ENCODE assay signal across 26 mouse cellular contexts in genomic region chr13:52047937-52048336, GRCm38 (mm10).
DNase-seq lines count a peak whose midpoint lies in the region; ATAC-seq and TF ChIP-seq lines count a peak whose summit lies in the region.
"Had no signal": no experiment of that assay in that cellular context is flagged by ENCODE, and none has a peak within 500 bp of the region (broad histone marks: within the 10 kb centered on the region; RNA-seq: fewer than 3 reads in every experiment).

No protein-coding gene starts in this region.

- H3K4me2 ChIP-seq in hindbrain, postnatal 0 days (ENCODE audit: low read depth, low read length): no peak overlapping the region
- H3K4me2 ChIP-seq: embryonic facial prominence, embryonic 13.5 days; forebrain, embryonic 15.5 days; heart, embryonic 12.5 days; intestine, embryonic 15.5 days; limb, embryonic 13.5 days; liver, embryonic 13.5 days; lung, embryonic 15.5 days; stomach, embryonic 15.5 days had no signal

- POLR2A ChIA-PET in Patski (lab: Charles Lee): interaction anchor here (0.6 to 1.0 kb wide), 3 partner anchors 12 to 157 kb away, joined by 3 to 4 read pairs (median 3); no protein-coding TSS in a partner anchor

- H3K9me3 ChIP-seq in heart, embryonic 10.5 days: no peaks in the 10 kb centered on the region
- no peaks in the 10 kb centered on the region for H3K9me3 ChIP-seq in hindbrain, postnatal 0 days (ENCODE audit: low read length)
- H3K9me3 ChIP-seq: embryonic facial prominence, embryonic 13.5 days; forebrain, embryonic 15.5 days; intestine, embryonic 15.5 days; limb, embryonic 13.5 days; liver, embryonic 13.5 days; lung, embryonic 15.5 days; stomach, embryonic 15.5 days had no signal

- peak; percentile 78 for ATAC-seq in Patski
- ATAC-seq in hindbrain, postnatal 0 days: no peak
- ATAC-seq: forebrain, embryonic 15.5 days; intestine, embryonic 15.5 days had no signal

- no peak for DNase-seq in heart, embryonic 10.5 days (ENCODE audit: low spot score)
- no peak for DNase-seq in heart, postnatal 4 days
- peak; percentile 47 for DNase-seq in lung, postnatal 25 days (ENCODE audit: low spot score)
- no peak for DNase-seq in lung, postnatal 4 days
- DNase-seq in Patski (ENCODE audit: low read depth, low spot score): peak; percentile 25
- peak; percentile 54 for DNase-seq in hindbrain, postnatal 0 days (ENCODE audit: low spot score)
- DNase-seq in adrenal gland, adult 2 months: no peak
- no peak for DNase-seq in heart, postnatal 25 days (ENCODE audit: low spot score)
- DNase-seq: adrenal gland, postnatal 10 days; cerebellum, adult 11 months; cerebellum, postnatal 14 days; heart, postnatal 14 days; layer of hippocampus, adult 9-11 months; liver, embryonic 13.5 days; right cerebral cortex, postnatal 14 days; spleen, adult 18-20 months; thymus, adult 2 months had no signal

- CTCF ChIA-PET in Patski (lab: Charles Lee): no interaction called here

- no peaks in the 10 kb centered on the region for H3K36me3 ChIP-seq in heart, embryonic 10.5 days
- no peaks in the 10 kb centered on the region for H3K36me3 ChIP-seq in hindbrain, postnatal 0 days (ENCODE audit: insufficient read depth, low read length)
- H3K36me3 ChIP-seq: embryonic facial prominence, embryonic 13.5 days; forebrain, embryonic 15.5 days; heart, embryonic 12.5 days; intestine, embryonic 15.5 days; limb, embryonic 13.5 days; liver, embryonic 13.5 days; lung, embryonic 15.5 days; stomach, embryonic 15.5 days had no signal

- H3K4me3 ChIP-seq in heart, embryonic 10.5 days: no peak overlapping the region
- H3K4me3 ChIP-seq in hindbrain, postnatal 0 days (ENCODE audit: low read length): no peak overlapping the region
- H3K4me3 ChIP-seq: embryonic facial prominence, embryonic 13.5 days; forebrain, embryonic 15.5 days; heart, embryonic 12.5 days; intestine, embryonic 15.5 days; limb, embryonic 13.5 days; liver, embryonic 13.5 days; lung, embryonic 15.5 days; megakaryocyte, embryonic 14.5 days; stomach, embryonic 15.5 days had no signal

- TF ChIP-seq CTCF in Patski (IDR thresholded peaks at IDR 0.05): no peak
- no peak for TF ChIP-seq CTCF in hindbrain, postnatal 0 days (IDR thresholded peaks at IDR 0.05; ENCODE audit: low read depth)

- peak overlapping the region; percentile 84 for H3K27ac ChIP-seq in heart, embryonic 10.5 days
- peak overlapping the region; percentile 62; the same call in 1 of the 2 replicates for H3K27ac ChIP-seq in hindbrain, postnatal 0 days
- H3K27ac ChIP-seq: embryonic facial prominence, embryonic 13.5 days; forebrain, embryonic 15.5 days; intestine, embryonic 15.5 days; liver, embryonic 13.5 days; lung, embryonic 15.5 days; stomach, embryonic 15.5 days had no signal

- H3K4me1 ChIP-seq in heart, embryonic 10.5 days: peaks cover 33% of the 10 kb centered on the region
- peaks cover 14% of the 10 kb centered on the region for H3K4me1 ChIP-seq in hindbrain, postnatal 0 days (ENCODE audit: insufficient read depth, low read length)

- H3K9ac ChIP-seq in hindbrain, postnatal 0 days (replicated peaks; ENCODE audit: low read length): no peak overlapping the region
- H3K9ac ChIP-seq: embryonic facial prominence, embryonic 13.5 days; forebrain, embryonic 15.5 days; heart, embryonic 12.5 days; intestine, embryonic 15.5 days; limb, embryonic 13.5 days; liver, embryonic 13.5 days; lung, embryonic 15.5 days; stomach, embryonic 15.5 days had no signal

- in situ Hi-C loops in Patski (cut with MboI; ENCODE audit: low pct_unique_long_range_greater_than_20kb): no loop called here

- intact Hi-C loops in heart, postnatal 25 days (cut with DNase I): loop anchor here (2.0 to 5.0 kb wide), 2 partner anchors 81 to 201 kb away; partner anchors contain the start of gene Gadd45g

- 79% methylated on average over 6 of the region's 6 CpGs for WGBS in heart, embryonic 10.5 days
- 57% methylated on average over 6 of the region's 6 CpGs for WGBS in hindbrain, postnatal 0 days

- H3K27me3 ChIP-seq in heart, embryonic 10.5 days (ENCODE audit: insufficient read depth, poor library complexity, severe bottlenecking): no peaks in the 10 kb centered on the region
- no peaks in the 10 kb centered on the region for H3K27me3 ChIP-seq in Patski
- H3K27me3 ChIP-seq in hindbrain, postnatal 0 days (ENCODE audit: insufficient read depth, low read length): no peaks in the 10 kb centered on the region
- H3K27me3 ChIP-seq: CH12.LX; embryonic facial prominence, embryonic 13.5 days; forebrain, embryonic 15.5 days; heart, embryonic 12.5 days; intestine, embryonic 15.5 days; limb, embryonic 13.5 days; liver, embryonic 13.5 days; lung, embryonic 15.5 days; megakaryocyte, embryonic 14.5 days; stomach, embryonic 15.5 days had no signal

Comparison
In these comparisons a context has a peak if more than half of its experiments do, and no peak if none do; other contexts are left out.
1. DNase-seq: peak in lung, postnatal 25 days (single experiment), Patski (single experiment) and hindbrain, postnatal 0 days (single experiment); none in heart, embryonic 10.5 days (single experiment), heart, postnatal 4 days (single experiment), lung, postnatal 4 days (0 of 2), adrenal gland, adult 2 months (single experiment) and heart, postnatal 25 days (single experiment).